Mouse (Mus musculus) forebrain, embryonic 13.5 days (tissue): ENCODE measurements at regions not wholly inside any gene's neighbourhood (a gene's known extent, or its start where the extent isn't known, plus 50 kb on each side); places are given as distances from the start of the nearest gene placed in this dataset.
A peak's percentile ranks its signal among the peaks of the same experiment; 100 is the strongest.

Source experiments
- ATAC-seq: fragments of 200-750 bp; cut with Nextera tagmentation; 2 replicates; pipeline ENCODE4 v1.8.0; 2017
- H3K27ac ChIP-seq: fragments of 300-500 bp; sonication (generic); 2 replicates; pipeline ENCODE4 v1.5.1; 2015; ENCODE audit warnings: inconsistent platforms, mild to moderate bottlenecking, moderate library complexity
- H3K27me3 ChIP-seq: fragments of 300-500 bp; sonication (generic); 2 replicates; pipeline ENCODE4 v1.6.1; 2015; ENCODE audit warnings: mild to moderate bottlenecking, inconsistent platforms
- H3K36me3 ChIP-seq: fragments of 300-500 bp; sonication (generic); 2 replicates; pipeline ENCODE4 v1.6.1; 2015; ENCODE audit warnings: mild to moderate bottlenecking, inconsistent platforms; ENCODE audit not compliant: poor library complexity, severe bottlenecking
- H3K4me1 ChIP-seq: fragments of 300-500 bp; sonication (generic); 2 replicates; pipeline ENCODE4 v1.6.1; 2015; ENCODE audit warnings: inconsistent platforms
- H3K4me2 ChIP-seq: fragments of 300-500 bp; sonication (generic); 2 replicates; pipeline ENCODE4 v1.6.1; 2015; ENCODE audit warnings: inconsistent platforms, mild to moderate bottlenecking, moderate library complexity
- H3K4me3 ChIP-seq: fragments of 300-500 bp; sonication (generic); 2 replicates; pipeline ENCODE4 v1.5.1; 2015; ENCODE audit warnings: mild to moderate bottlenecking, inconsistent platforms
- H3K9ac ChIP-seq: fragments of 300-500 bp; sonication (generic); 2 replicates; pipeline ENCODE4 v1.6.1; 2015; ENCODE audit warnings: mild to moderate bottlenecking, inconsistent platforms
- H3K9me3 ChIP-seq: fragments of 300-500 bp; sonication (generic); replicated peaks from 2 replicates; pipeline ENCODE4 v1.6.1; 2016; ENCODE audit warnings: inconsistent platforms
- WGBS: fragments of 180-500 bp; shearing (Covaris S2); methylation state at CpG from one replicate; pipeline ENCODE4 v1.1.7; 2015; 5-methylcytosine and 5-hydroxymethylcytosine counted together

DNA sequence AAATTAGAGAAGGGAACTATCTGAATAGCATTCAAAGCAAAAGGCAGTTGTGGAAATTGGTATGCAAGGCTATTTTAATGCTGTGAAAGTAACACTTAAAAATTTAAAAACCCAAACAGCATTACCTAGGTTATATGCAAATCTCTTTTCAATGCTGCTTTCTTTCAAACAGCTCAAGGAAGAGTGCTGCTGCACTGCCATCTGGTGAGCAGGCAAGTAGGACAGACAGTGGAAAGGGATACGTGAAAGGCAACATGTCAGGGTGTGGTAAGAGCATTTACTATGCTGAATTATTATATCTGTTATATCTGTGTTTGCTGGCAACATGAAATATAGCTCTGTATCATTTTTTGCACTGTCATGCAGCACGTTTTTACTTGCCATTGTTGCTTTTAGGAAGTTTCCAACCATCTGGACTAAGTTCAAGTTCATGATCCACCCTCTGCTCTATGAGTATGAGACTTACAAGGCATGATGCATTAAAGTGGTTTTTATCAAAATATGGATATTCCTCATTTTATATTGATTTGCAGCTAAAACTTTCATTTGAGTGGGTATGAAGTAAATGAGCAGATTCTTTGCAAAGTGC is 1223.0 kb downstream of the Dnajb9 start:
- WGBS: 27% methylated on average over 2 of the region's 2 CpGs
- no peaks in the 10 kb centered on the region for H3K36me3 ChIP-seq
- no peaks in the 10 kb centered on the region for H3K9me3 ChIP-seq
- H3K27me3 ChIP-seq: no peaks in the 10 kb centered on the region
- H3K27ac ChIP-seq: no peak overlapping the region
- peaks cover 7% of the 10 kb centered on the region; the same call in 1 of the 2 replicates for H3K4me1 ChIP-seq
- peak; percentile 89 for ATAC-seq
- H3K9ac ChIP-seq: no peak overlapping the region
- no peak overlapping the region for H3K4me3 ChIP-seq
- no peak overlapping the region for H3K4me2 ChIP-seq

DNA sequence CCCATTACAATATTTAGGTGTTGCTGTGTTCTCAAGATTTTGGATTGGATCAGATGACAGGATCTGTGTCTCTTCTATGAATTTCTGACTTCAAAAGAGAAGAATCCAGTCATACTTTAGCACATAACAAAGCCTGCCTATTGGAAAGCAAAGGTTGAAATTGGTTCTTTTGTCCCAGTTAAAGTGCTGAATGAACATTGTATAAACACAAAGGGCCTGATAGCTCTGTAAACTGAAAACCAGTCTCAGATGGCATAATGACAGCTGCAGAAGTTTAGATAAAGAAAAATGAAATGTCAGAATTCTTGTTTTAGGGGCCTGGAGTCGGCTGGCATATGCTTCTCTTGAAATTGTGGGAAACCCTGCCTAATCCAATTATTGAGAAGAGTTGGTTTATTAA is 1223.6 kb downstream of the Dnajb9 start:
- Histone ChIP-seq H3K36me3 (no peaks in the 10 kb centered on the region), H3K4me1 (peaks cover 7% of the 10 kb centered on the region; the same call in 1 of the 2 replicates), H3K27me3 (no peaks in the 10 kb centered on the region), H3K9ac (no peak overlapping the region), H3K27ac (no peak overlapping the region), H3K4me2 (no peak overlapping the region), H3K4me3 (no peak overlapping the region), H3K9me3 (no peaks in the 10 kb centered on the region)
- WGBS: 20% methylated on average over 1 of the region's 1 CpGs
- ATAC-seq: 0 out of 2 replicates have a peak, but pooled peaks have one; percentile 10

DNA sequence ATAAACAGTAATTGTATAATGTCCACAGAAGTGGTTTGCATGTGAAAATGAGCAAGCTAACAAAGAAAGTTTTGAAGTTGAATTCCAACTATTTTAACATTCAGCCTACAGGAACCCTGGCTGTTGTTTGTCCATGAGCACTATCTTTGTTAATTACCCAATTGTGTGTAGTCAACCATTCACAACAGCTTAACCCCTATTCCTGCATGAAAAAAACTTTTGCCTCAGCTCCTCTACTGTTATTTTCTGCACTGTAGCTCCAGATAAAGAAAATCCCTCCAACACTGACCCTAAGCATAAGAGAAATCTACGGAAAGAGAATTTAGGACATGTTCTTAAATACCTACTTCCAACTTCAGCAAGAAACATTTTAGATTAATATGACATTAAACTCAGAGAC is 1224.0 kb downstream of the Dnajb9 start:
- peaks cover 7% of the 10 kb centered on the region; the same call in 1 of the 2 replicates for H3K4me1 ChIP-seq
- no peak overlapping the region for H3K27ac ChIP-seq
- no peak overlapping the region for H3K4me2 ChIP-seq
- ATAC-seq: no peak
- no peaks in the 10 kb centered on the region for H3K27me3 ChIP-seq
- no peak overlapping the region for H3K4me3 ChIP-seq
- no peaks in the 10 kb centered on the region for H3K9me3 ChIP-seq
- H3K36me3 ChIP-seq: no peaks in the 10 kb centered on the region
- WGBS: 28% methylated on average over 1 of the region's 1 CpGs
- H3K9ac ChIP-seq: no peak overlapping the region

DNA sequence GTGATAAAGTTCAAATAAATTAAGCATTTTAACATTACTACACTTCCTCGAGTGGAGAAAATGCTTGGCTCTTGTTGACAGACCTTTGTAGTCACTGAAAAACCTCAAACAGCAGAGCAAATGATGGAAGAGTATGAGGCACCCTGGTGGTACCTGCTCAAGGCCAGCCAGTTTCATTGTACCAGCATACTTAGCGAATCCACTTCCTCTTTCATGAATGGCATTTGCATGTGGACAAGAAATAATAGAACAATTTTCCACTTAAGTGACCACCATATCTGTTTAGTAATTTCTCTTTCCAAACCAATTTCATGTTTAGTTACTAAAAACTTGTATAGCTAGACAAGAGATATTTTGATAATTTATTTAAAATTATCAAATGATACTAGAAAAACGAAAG is 1231.3 kb downstream of the Dnajb9 start:
- Histone ChIP-seq H3K4me2 (no peak overlapping the region), H3K9me3 (no peaks in the 10 kb centered on the region), H3K27ac (no peak overlapping the region), H3K4me1 (no peaks in the 10 kb centered on the region), H3K36me3 (no peaks in the 10 kb centered on the region), H3K4me3 (no peak overlapping the region), H3K9ac (no peak overlapping the region), H3K27me3 (no peaks in the 10 kb centered on the region)
- 79% methylated on average over 3 of the region's 3 CpGs for WGBS
- ATAC-seq: no peak

DNA sequence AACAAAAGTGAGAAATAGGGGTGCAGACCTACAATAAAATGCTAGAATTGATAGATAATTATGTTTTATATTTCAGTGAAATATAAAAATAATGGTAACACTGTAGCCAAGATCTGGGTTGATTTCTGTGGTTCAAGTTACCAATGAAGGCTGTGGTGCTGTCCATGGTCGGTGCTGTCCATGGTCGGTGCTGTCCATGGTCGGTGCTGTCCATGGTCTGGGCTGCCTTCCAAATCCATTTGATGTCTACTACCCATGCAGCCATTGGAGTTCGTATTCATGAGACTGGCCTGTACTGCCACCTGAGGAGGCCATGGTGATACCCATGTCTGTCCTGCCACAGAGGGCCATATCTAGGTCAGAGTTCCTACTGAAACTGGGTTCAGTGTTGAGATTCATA is 1237.4 kb downstream of the Dnajb9 start:
- H3K9ac ChIP-seq: no peak overlapping the region
- H3K9me3 ChIP-seq: no peaks in the 10 kb centered on the region
- H3K27ac ChIP-seq: no peak overlapping the region
- WGBS: 81% methylated on average over 4 of the region's 4 CpGs
- H3K27me3 ChIP-seq: no peaks in the 10 kb centered on the region
- no peaks in the 10 kb centered on the region for H3K4me1 ChIP-seq
- H3K36me3 ChIP-seq: no peaks in the 10 kb centered on the region
- no peak overlapping the region for H3K4me3 ChIP-seq
- no peak overlapping the region for H3K4me2 ChIP-seq
- ATAC-seq: no peak

DNA sequence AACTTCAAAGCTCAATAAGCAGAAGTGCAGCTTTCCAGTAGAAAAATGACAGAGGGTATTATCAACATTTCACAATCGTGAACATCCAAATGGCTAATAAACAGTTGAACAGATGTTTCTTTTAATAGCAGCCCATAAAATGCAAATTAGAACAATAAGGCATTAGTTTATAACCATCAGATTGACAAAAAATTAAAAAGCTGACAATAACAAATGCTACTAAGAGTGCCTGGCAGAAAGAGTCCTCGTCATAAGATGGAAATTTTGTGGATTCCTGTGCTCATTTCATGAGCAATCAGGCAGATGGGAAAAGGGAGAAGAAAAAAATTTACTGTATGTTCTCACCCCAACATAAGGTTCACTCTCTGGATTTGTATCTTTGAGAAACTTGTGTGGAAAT is 1248.6 kb downstream of the Dnajb9 start:
- 56% methylated on average over 2 of the region's 2 CpGs for WGBS
- Histone ChIP-seq H3K27ac (no peak overlapping the region), H3K9me3 (no peaks in the 10 kb centered on the region), H3K4me1 (no peaks in the 10 kb centered on the region), H3K36me3 (no peaks in the 10 kb centered on the region), H3K4me2 (no peak overlapping the region), H3K9ac (no peak overlapping the region), H3K27me3 (no peaks in the 10 kb centered on the region), H3K4me3 (no peak overlapping the region)
- ATAC-seq: peak; percentile 41; the same call in 1 of the 2 replicates

DNA sequence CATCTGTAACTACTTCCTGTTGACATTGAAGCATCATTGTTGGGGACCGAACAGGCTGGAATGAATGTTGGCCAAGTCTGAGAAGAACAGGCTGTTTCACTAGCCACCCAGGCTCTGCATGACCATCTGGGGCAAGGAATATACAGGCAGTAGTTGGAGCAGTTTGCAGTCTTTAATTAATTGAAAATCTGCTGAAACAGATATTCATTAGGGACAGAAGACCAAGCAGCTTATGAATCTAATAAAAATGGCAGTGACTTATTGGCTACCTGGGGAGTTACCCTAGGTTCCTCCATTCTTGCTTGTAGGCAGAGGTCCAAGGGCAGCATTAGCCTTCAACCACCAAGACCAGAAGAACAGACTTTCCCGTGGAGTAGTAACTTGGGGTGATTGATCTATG is 1262.2 kb downstream of the Dnajb9 start:
- no peaks in the 10 kb centered on the region for H3K36me3 ChIP-seq
- H3K9ac ChIP-seq: no peak overlapping the region
- no peaks in the 10 kb centered on the region for H3K27me3 ChIP-seq
- 94% methylated on average over 2 of the region's 2 CpGs for WGBS
- H3K27ac ChIP-seq: no peak overlapping the region
- ATAC-seq: no peak
- H3K9me3 ChIP-seq: no peaks in the 10 kb centered on the region
- no peak overlapping the region for H3K4me2 ChIP-seq
- no peak overlapping the region for H3K4me3 ChIP-seq
- no peaks in the 10 kb centered on the region for H3K4me1 ChIP-seq

DNA sequence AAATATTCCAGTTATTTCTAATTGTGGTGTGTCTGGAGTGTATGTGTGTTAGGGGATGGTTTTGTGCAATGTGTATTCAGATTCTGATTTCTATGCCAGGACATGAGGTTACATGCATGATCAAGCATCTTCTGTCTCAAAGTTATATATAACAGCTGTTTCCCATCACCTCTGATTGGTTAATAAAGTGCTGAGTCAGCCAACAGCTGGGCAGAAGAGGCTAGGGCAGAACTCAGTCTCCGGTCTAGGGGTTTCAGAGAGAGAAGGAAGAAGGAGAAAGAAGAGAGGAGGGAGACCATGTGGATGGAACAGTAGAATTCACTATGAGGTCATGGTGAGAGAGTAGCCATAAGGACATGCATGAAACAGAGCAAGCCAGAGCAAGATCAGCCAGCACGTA is 1295.8 kb downstream of the Dnajb9 start:
- ATAC-seq: no peak
- no peak overlapping the region for H3K9ac ChIP-seq
- no peak overlapping the region for H3K4me3 ChIP-seq
- H3K4me1 ChIP-seq: no peaks in the 10 kb centered on the region
- H3K36me3 ChIP-seq: no peaks in the 10 kb centered on the region
- 93% methylated on average over 2 of the region's 2 CpGs for WGBS
- H3K27ac ChIP-seq: no peak overlapping the region
- H3K4me2 ChIP-seq: no peak overlapping the region
- H3K9me3 ChIP-seq: no peaks in the 10 kb centered on the region
- H3K27me3 ChIP-seq: no peaks in the 10 kb centered on the region
